Mouse (Mus musculus) brain, embryonic 18.5 days (tissue): ENCODE results near the gene Camk1g.

ENCODE experiments used
- DNase-seq: peaks from one replicate; pipeline ENCODE4 v3.0.0-alpha.2; 2012; ENCODE audit warnings: low read depth, low spot score

Camk1g gene

GRCm38 (mm10) chr1:193373906-193374413, 3.9 kb upstream of the Camk1g start:
- DNase-seq = no peak

- no peak for DNase-seq
Observed at GRCm38 (mm10) chr1:193369091-193369490, 1.0 kb downstream of the Camk1g start.

GRCm38 (mm10) chr1:193368055-193368454, 2.0 kb downstream of the Camk1g start:
- no peak for DNase-seq

- no peak for DNase-seq
Observed at GRCm38 (mm10) chr1:193363801-193364231, 6.3 kb downstream of the Camk1g start.

- no peak for DNase-seq
Observed at GRCm38 (mm10) chr1:193362078-193362477, 8.0 kb downstream of the Camk1g start.

GRCm38 (mm10) chr1:193361181-193361580, 8.9 kb downstream of the Camk1g start:
- DNase-seq = no peak

- DNase-seq = no peak
Observed at GRCm38 (mm10) chr1:193359199-193359598, 10.9 kb downstream of the Camk1g start.

- no peak for DNase-seq
Observed at GRCm38 (mm10) chr1:193351583-193351982, 18.5 kb downstream of the Camk1g start.

GRCm38 (mm10) chr1:193350546-193350801, 19.6 kb downstream of the Camk1g start:
- no peak for DNase-seq

GRCm38 (mm10) chr1:193349702-193350545, 20.2 kb downstream of the Camk1g start:
- no peak for DNase-seq

- DNase-seq = no peak
Observed at GRCm38 (mm10) chr1:193348261-193348962, 21.7 kb downstream of the Camk1g start.

GRCm38 (mm10) chr1:193346908-193347307, 23.2 kb downstream of the Camk1g start:
- DNase-seq = no peak

- DNase-seq = no peak
Observed at GRCm38 (mm10) chr1:193344976-193345375, 25.1 kb downstream of the Camk1g start.

GRCm38 (mm10) chr1:193343853-193344252, 26.2 kb downstream of the Camk1g start:
- no peak for DNase-seq

- DNase-seq = no peak
Observed at GRCm38 (mm10) chr1:193342198-193342946, 27.7 kb downstream of the Camk1g start.

GRCm38 (mm10) chr1:193338363-193338995, 31.6 kb downstream of the Camk1g start:
- no peak for DNase-seq

- no peak for DNase-seq
Observed at GRCm38 (mm10) chr1:193337787-193338310, 32.2 kb downstream of the Camk1g start.

GRCm38 (mm10) chr1:193337018-193337321, 33.1 kb downstream of the Camk1g start:
- DNase-seq = no peak

GRCm38 (mm10) chr1:193336122-193337017, 33.7 kb downstream of the Camk1g start:
- no peak for DNase-seq

- DNase-seq = no peak
Observed at GRCm38 (mm10) chr1:193334546-193334945, 35.6 kb downstream of the Camk1g start.

- DNase-seq = no peak
Observed at GRCm38 (mm10) chr1:193333776-193334175, 36.3 kb downstream of the Camk1g start.
